ENCODE assay signal across 24 mouse cellular contexts in genomic region chr4:89518027-89518426, GRCm38 (mm10).
"Had no signal": no experiment of that assay in that cellular context is flagged by ENCODE, and none has a peak within 500 bp of the region (broad histone marks: within the 10 kb centered on the region; RNA-seq: fewer than 3 reads in every experiment).

No protein-coding gene starts in this region.

- ATAC-seq: hindbrain, embryonic 16.5 days; inflammation-experienced regulatory T-cells, adult 6 months; intestine, embryonic 15.5 days; intestine, postnatal 0 days had no signal

- DNase-seq: gastrocnemius, adult 2 months; gastrocnemius, postnatal 10 days; gastrocnemius, postnatal 25 days; heart, adult 18-20 months; heart, postnatal 10 days; heart, postnatal 4 days; kidney, adult 18-20 months; kidney, adult 8-10 months; kidney, postnatal 10 days; kidney, postnatal 25 days; kidney, postnatal 4 days; liver had no signal

- H3K4me3 ChIP-seq: gastrocnemius, adult 2 months; heart, embryonic 10.5 days; heart, embryonic 12.5 days; hindbrain, embryonic 10.5 days; hindbrain, embryonic 12.5 days; intestine, embryonic 15.5 days; layer of hippocampus, adult 2 months; left cerebral cortex, adult 2 months; limb, embryonic 10.5 days; limb, embryonic 12.5 days had no signal

- H3K4me1 ChIP-seq: heart, embryonic 10.5 days; hindbrain, embryonic 12.5 days; intestine, embryonic 15.5 days; limb, embryonic 12.5 days had no signal

- H3K9me3 ChIP-seq: heart, embryonic 10.5 days; heart, embryonic 12.5 days; hindbrain, embryonic 10.5 days; hindbrain, embryonic 12.5 days; intestine, embryonic 15.5 days; limb, embryonic 10.5 days; limb, embryonic 12.5 days had no signal

- H3K36me3 ChIP-seq: heart, embryonic 10.5 days; heart, embryonic 12.5 days; hindbrain, embryonic 10.5 days; hindbrain, embryonic 12.5 days; intestine, embryonic 15.5 days; limb, embryonic 10.5 days; limb, embryonic 12.5 days had no signal
